Mouse (Mus musculus) kidney, embryonic 16.5 days (tissue): ENCODE measurements around the gene Plagl2. TPM values are rescaled to one million over a fixed set of nuclear protein-coding genes. Genes with fewer than 3 reads are reported as not detected.

ENCODE experiments used
- ATAC-seq: fragments of 200-750 bp; cut with Nextera tagmentation; 2 replicates; pipeline ENCODE4 v1.8.0; 2017; ENCODE audit warnings: moderate TSS enrichment; ENCODE audit not compliant: low FRiP score, low TSS enrichment
- H3K27ac ChIP-seq: fragments of 300-500 bp; sonication (generic); 2 replicates; pipeline ENCODE4 v1.5.1; 2014; ENCODE audit warnings: low read length
- H3K27me3 ChIP-seq: fragments of 300-500 bp; sonication (generic); 2 replicates; pipeline ENCODE4 v1.6.1; 2014; ENCODE audit warnings: low read length, control low read depth, mixed read lengths; ENCODE audit not compliant: insufficient read depth
- H3K36me3 ChIP-seq: fragments of 300-500 bp; sonication (generic); 2 replicates; pipeline ENCODE4 v1.6.1; 2014; ENCODE audit warnings: low read length, control low read depth, mixed read lengths; ENCODE audit not compliant: insufficient read depth
- H3K4me1 ChIP-seq: fragments of 300-500 bp; sonication (generic); 2 replicates; pipeline ENCODE4 v1.6.1; 2014; ENCODE audit warnings: low read length, control low read depth, mixed read lengths; ENCODE audit not compliant: insufficient read depth
- H3K4me2 ChIP-seq: fragments of 300-500 bp; sonication (generic); replicated peaks from 2 replicates; pipeline ENCODE4 v1.6.1; 2014; ENCODE audit warnings: low read depth, low read length
- H3K4me3 ChIP-seq: fragments of 300-500 bp; sonication (generic); 2 replicates; pipeline ENCODE4 v1.5.1; 2014; ENCODE audit warnings: mild to moderate bottlenecking, low read length
- H3K9ac ChIP-seq: fragments of 300-500 bp; sonication (generic); replicated peaks from 2 replicates; pipeline ENCODE4 v1.6.1; 2014; ENCODE audit warnings: low read length
- H3K9me3 ChIP-seq: fragments of 300-500 bp; sonication (generic); 2 replicates; pipeline ENCODE4 v1.6.1; 2016; ENCODE audit warnings: low read length, control low read depth
- WGBS: fragments of 180-500 bp; shearing (Covaris S2); extraction: QIAGEN DNeasy Blood & Tissue Kit; methylation state at CpG from one replicate; pipeline ENCODE4 v1.1.7; 2014; 5-methylcytosine and 5-hydroxymethylcytosine counted together
- polyA plus RNA-seq: library from polyadenylated mRNA; unstranded; fragments of >200 nt; fragmentation: Nextera tagmentation; extraction: Ambion mirVana; gene quantifications from 2 replicates; pipeline ENCODE4 v1.2.1, GENCODE M21; 2015

The Plagl2 gene
- polyA plus RNA-seq, 1 experiment from 2014 or later: 14.0 TPM

GRCm38 (mm10) chr2:153239860-153240480, 1.3 kb downstream of the Plagl2 start:
- no peak for ATAC-seq
- H3K4me3 ChIP-seq: peak overlapping the region; percentile 93

GRCm38 (mm10) chr2:153239021-153239859, 2.0 kb downstream of the Plagl2 start:
- Histone ChIP-seq H3K27me3 (no peaks in the 10 kb centered on the region), H3K9me3 (no peaks in the 10 kb centered on the region), H3K4me3 (peak overlapping the region; percentile 93), H3K4me2 (peak overlapping the region; percentile 68), H3K4me1 (peaks cover 37% of the 10 kb centered on the region), H3K9ac (peak overlapping the region; percentile 92), H3K27ac (peak overlapping the region; percentile 88), H3K36me3 (peaks cover 15% of the 10 kb centered on the region)
- no peak for ATAC-seq
- WGBS: 60% methylated on average over 7 of the region's 7 CpGs

More at GRCm38 (mm10) chr2:153239860-153240480, 1.3 kb downstream of the Plagl2 start:
- H3K4me2 ChIP-seq: peak overlapping the region; percentile 68
- peaks cover 37% of the 10 kb centered on the region for H3K4me1 ChIP-seq
- H3K9ac ChIP-seq: peak overlapping the region; percentile 92
- 2% methylated on average over 19 of the region's 22 CpGs for WGBS
- H3K36me3 ChIP-seq: peaks cover 10% of the 10 kb centered on the region; the same call in 1 of the 2 replicates
- H3K9me3 ChIP-seq: no peaks in the 10 kb centered on the region
- no peaks in the 10 kb centered on the region for H3K27me3 ChIP-seq
- H3K27ac ChIP-seq: peak overlapping the region; percentile 88

GRCm38 (mm10) chr2:153238406-153238805, 2.8 kb downstream of the Plagl2 start:
- H3K9ac ChIP-seq: no peak overlapping the region; the same call in 1 of the 2 replicates

GRCm38 (mm10) chr2:153237891-153238290, 3.3 kb downstream of the Plagl2 start:
- Histone ChIP-seq H3K9me3 (no peaks in the 10 kb centered on the region), H3K4me3 (no peak overlapping the region), H3K9ac (peak overlapping the region; percentile 10), H3K27ac (peak overlapping the region; percentile 22; the same call in 1 of the 2 replicates), H3K4me2 (no peak overlapping the region), H3K27me3 (no peaks in the 10 kb centered on the region), H3K36me3 (peaks cover 24% of the 10 kb centered on the region), H3K4me1 (peaks cover 37% of the 10 kb centered on the region)
- no peak for ATAC-seq
- 53% methylated on average over 4 of the region's 4 CpGs for WGBS

More at GRCm38 (mm10) chr2:153238406-153238805, 2.8 kb downstream of the Plagl2 start:
- WGBS: 65% methylated on average over 2 of the region's 2 CpGs
- Histone ChIP-seq H3K27ac (peak overlapping the region; percentile 22; the same call in 1 of the 2 replicates), H3K4me1 (peaks cover 37% of the 10 kb centered on the region), H3K4me3 (no peak overlapping the region), H3K4me2 (no peak overlapping the region), H3K27me3 (no peaks in the 10 kb centered on the region), H3K36me3 (peaks cover 21% of the 10 kb centered on the region), H3K9me3 (no peaks in the 10 kb centered on the region)
- ATAC-seq: no peak

- Histone ChIP-seq H3K4me1 (peaks cover 31% of the 10 kb centered on the region), H3K27me3 (no peaks in the 10 kb centered on the region), H3K36me3 (peaks cover 30% of the 10 kb centered on the region), H3K9me3 (no peaks in the 10 kb centered on the region), H3K4me3 (no peak overlapping the region), H3K9ac (no peak overlapping the region), H3K27ac (peak overlapping the region; percentile 22; the same call in 1 of the 2 replicates), H3K4me2 (no peak overlapping the region)
- no peak for ATAC-seq
- whole genome bisulfite sequencing: 50% methylated on average over 4 of the region's 4 CpGs
Measured at GRCm38 (mm10) chr2:153237193-153237592, 4.0 kb downstream of the Plagl2 start.

GRCm38 (mm10) chr2:153228523-153228922, 12.7 kb downstream of the Plagl2 start:
- Histone ChIP-seq H3K4me2 (no peak overlapping the region), H3K27ac (no peak overlapping the region), H3K27me3 (no peaks in the 10 kb centered on the region), H3K9ac (no peak overlapping the region), H3K9me3 (no peaks in the 10 kb centered on the region), H3K4me3 (no peak overlapping the region), H3K36me3 (peaks cover 46% of the 10 kb centered on the region), H3K4me1 (peaks cover 13% of the 10 kb centered on the region)
- no peak for ATAC-seq
- 80% methylated on average over 5 of the region's 5 CpGs for WGBS

GRCm38 (mm10) chr2:153227959-153228358, 13.3 kb downstream of the Plagl2 start:
- H3K36me3 ChIP-seq: peaks cover 42% of the 10 kb centered on the region
- ATAC-seq: no peak
- H3K9me3 ChIP-seq: no peaks in the 10 kb centered on the region
- WGBS: 86% methylated on average over 4 of the region's 4 CpGs
- no peak overlapping the region for H3K4me3 ChIP-seq
- H3K27ac ChIP-seq: no peak overlapping the region
- no peak overlapping the region for H3K4me2 ChIP-seq
- no peaks in the 10 kb centered on the region for H3K27me3 ChIP-seq
- H3K9ac ChIP-seq: no peak overlapping the region
- peaks cover 13% of the 10 kb centered on the region for H3K4me1 ChIP-seq

GRCm38 (mm10) chr2:153225595-153225953, 15.7 kb downstream of the Plagl2 start:
- Histone ChIP-seq H3K27ac (peak overlapping the region; percentile 56), H3K27me3 (no peaks in the 10 kb centered on the region), H3K36me3 (peaks cover 20% of the 10 kb centered on the region), H3K9me3 (no peaks in the 10 kb centered on the region), H3K4me1 (peaks cover 13% of the 10 kb centered on the region), H3K4me3 (peak overlapping the region; percentile 73), H3K4me2 (peak overlapping the region; percentile 90), H3K9ac (peak overlapping the region; percentile 83)
- ATAC-seq: no peak
- 7% methylated on average over 3 of the region's 3 CpGs for WGBS

- Histone ChIP-seq H3K9me3 (no peaks in the 10 kb centered on the region), H3K4me2 (peak within 1 kb of the TSS; percentile 90), H3K4me1 (peaks cover 13% of the 10 kb centered on the region), H3K27me3 (no peaks in the 10 kb centered on the region), H3K4me3 (peak within 1 kb of the TSS; percentile 73), H3K36me3 (peaks cover 15% of the 10 kb centered on the region), H3K27ac (peak within 1 kb of the TSS; percentile 56), H3K9ac (peak within 1 kb of the TSS; percentile 83)
- under 1% methylated on average over 31 of the region's 31 CpGs for WGBS
- peak; percentile 83 for ATAC-seq
Measured at GRCm38 (mm10) chr2:153224946-153225594, 16.2 kb downstream of the Plagl2 start, which contains the start of gene Tspyl3. Tspyl3 (minus strand) TSS chr2:153225441.
